Mouse (Mus musculus): ENCODE results near the gene Arhgef3. TPM values are rescaled to one million over a fixed set of nuclear protein-coding genes. Genes with fewer than 3 reads are reported as not detected.

Gene Arhgef3
- polyA plus RNA-seq (2012; rRNA removed): 15.2 and 17.3 TPM in 2 replicates

- Histone ChIP-seq H3K4me1 (ENCODE audit: control insufficient read depth, insufficient read depth, low read length) (peaks cover 15% of the 10 kb centered on the region), H3K4me3 (ENCODE audit: insufficient read depth, low read depth, low read length) (peak within 1 kb of the TSS; percentile 85), H3K27me3 (replicated peaks; ENCODE audit: control insufficient read depth, insufficient read depth, low read length) (no peaks in the 10 kb centered on the region), H3K27ac (ENCODE audit: insufficient read depth, low read depth, low read length) (peak within 1 kb of the TSS; percentile 62), H3K36me3 (ENCODE audit: control insufficient read depth, insufficient read depth, low read length) (no peaks in the 10 kb centered on the region)
- peak; percentile 29 for TF ChIP-seq POLR2A (IDR thresholded peaks at IDR 0.05; ENCODE audit: low read depth, low read length)
- no peak for TF ChIP-seq CTCF (conservative IDR thresholded peaks at IDR 0.05; ENCODE audit: insufficient read depth, insufficient read length, low read depth, low read length)
- peak; percentile 89 for DNase-seq
- WGBS: 2% methylated on average over 58 of the region's 58 CpGs
Measured at GRCm38 (mm10) chr14:27114362-27115274, at the start of gene Arhgef3. Arhgef3 (plus strand) TSS chr14:27114899.

GRCm38 (mm10) chr14:27066171-27066929 lies 48.3 kb upstream of the Arhgef3 start:
- WGBS: 52% methylated on average over 9 of the region's 9 CpGs
- DNase-seq: no peak
- H3K27me3 ChIP-seq (replicated peaks; ENCODE audit: control insufficient read depth, insufficient read depth, low read length): no peaks in the 10 kb centered on the region
- TF ChIP-seq CTCF (conservative IDR thresholded peaks at IDR 0.05; ENCODE audit: insufficient read depth, insufficient read length, low read depth, low read length) (no peak), POLR2A (IDR thresholded peaks at IDR 0.05; ENCODE audit: low read depth, low read length) (no peak)
- H3K36me3 ChIP-seq (ENCODE audit: control insufficient read depth, insufficient read depth, low read length): no peaks in the 10 kb centered on the region
- no peak overlapping the region for H3K27ac ChIP-seq (ENCODE audit: insufficient read depth, low read depth, low read length)
- peaks cover 19% of the 10 kb centered on the region for H3K4me1 ChIP-seq (ENCODE audit: control insufficient read depth, insufficient read depth, low read length)
- no peak overlapping the region for H3K4me3 ChIP-seq (ENCODE audit: insufficient read depth, low read depth, low read length)

GRCm38 (mm10) chr14:27067866-27068271 lies 46.8 kb upstream of the Arhgef3 start:
- Histone ChIP-seq H3K4me3 (ENCODE audit: insufficient read depth, low read depth, low read length) (no peak overlapping the region), H3K27me3 (replicated peaks; ENCODE audit: control insufficient read depth, insufficient read depth, low read length) (no peaks in the 10 kb centered on the region), H3K4me1 (ENCODE audit: control insufficient read depth, insufficient read depth, low read length) (peaks cover 26% of the 10 kb centered on the region), H3K27ac (ENCODE audit: insufficient read depth, low read depth, low read length) (no peak overlapping the region), H3K36me3 (ENCODE audit: control insufficient read depth, insufficient read depth, low read length) (no peaks in the 10 kb centered on the region)
- 62% methylated on average over 6 of the region's 6 CpGs for WGBS
- TF ChIP-seq CTCF (conservative IDR thresholded peaks at IDR 0.05; ENCODE audit: insufficient read depth, insufficient read length, low read depth, low read length) (no peak), POLR2A (IDR thresholded peaks at IDR 0.05; ENCODE audit: low read depth, low read length) (no peak)
- no peak for DNase-seq

- no peak for DNase-seq
- WGBS: 70% methylated on average over 8 of the region's 8 CpGs
- Histone ChIP-seq H3K4me1 (ENCODE audit: control insufficient read depth, insufficient read depth, low read length) (peaks cover 22% of the 10 kb centered on the region), H3K4me3 (ENCODE audit: insufficient read depth, low read depth, low read length) (no peak overlapping the region), H3K27ac (ENCODE audit: insufficient read depth, low read depth, low read length) (peak overlapping the region; percentile 5; the same call in 1 of the 2 replicates), H3K27me3 (replicated peaks; ENCODE audit: control insufficient read depth, insufficient read depth, low read length) (no peaks in the 10 kb centered on the region), H3K36me3 (ENCODE audit: control insufficient read depth, insufficient read depth, low read length) (no peaks in the 10 kb centered on the region)
- TF ChIP-seq POLR2A (IDR thresholded peaks at IDR 0.05; ENCODE audit: low read depth, low read length) (no peak), CTCF (conservative IDR thresholded peaks at IDR 0.05; ENCODE audit: insufficient read depth, insufficient read length, low read depth, low read length) (no peak)
Measured at GRCm38 (mm10) chr14:27069434-27070097, 45.1 kb upstream of the Arhgef3 start.

- Histone ChIP-seq H3K27me3 (replicated peaks; ENCODE audit: control insufficient read depth, insufficient read depth, low read length) (no peaks in the 10 kb centered on the region), H3K36me3 (ENCODE audit: control insufficient read depth, insufficient read depth, low read length) (no peaks in the 10 kb centered on the region), H3K4me3 (ENCODE audit: insufficient read depth, low read depth, low read length) (no peak overlapping the region), H3K27ac (ENCODE audit: insufficient read depth, low read depth, low read length) (peak overlapping the region; percentile 5; the same call in 1 of the 2 replicates), H3K4me1 (ENCODE audit: control insufficient read depth, insufficient read depth, low read length) (peaks cover 22% of the 10 kb centered on the region)
- 59% methylated on average over 3 of the region's 3 CpGs for WGBS
- TF ChIP-seq POLR2A (IDR thresholded peaks at IDR 0.05; ENCODE audit: low read depth, low read length) (no peak), CTCF (conservative IDR thresholded peaks at IDR 0.05; ENCODE audit: insufficient read depth, insufficient read length, low read depth, low read length) (no peak)
- no peak for DNase-seq
Measured at GRCm38 (mm10) chr14:27070128-27070527, 44.6 kb upstream of the Arhgef3 start.

- DNase-seq: peak; percentile 69
- TF ChIP-seq POLR2A (IDR thresholded peaks at IDR 0.05; ENCODE audit: low read depth, low read length) (no peak), CTCF (conservative IDR thresholded peaks at IDR 0.05; ENCODE audit: insufficient read depth, insufficient read length, low read depth, low read length) (no peak)
- H3K27ac ChIP-seq (ENCODE audit: insufficient read depth, low read depth, low read length): peak overlapping the region; percentile 31
- H3K36me3 ChIP-seq (ENCODE audit: control insufficient read depth, insufficient read depth, low read length): no peaks in the 10 kb centered on the region
- no peak overlapping the region for H3K4me3 ChIP-seq (ENCODE audit: insufficient read depth, low read depth, low read length)
- H3K4me1 ChIP-seq (ENCODE audit: control insufficient read depth, insufficient read depth, low read length): peaks cover 21% of the 10 kb centered on the region
- WGBS: 32% methylated on average over 9 of the region's 9 CpGs
- H3K27me3 ChIP-seq (replicated peaks; ENCODE audit: control insufficient read depth, insufficient read depth, low read length): no peaks in the 10 kb centered on the region
Measured at GRCm38 (mm10) chr14:27070758-27071157, 43.9 kb upstream of the Arhgef3 start.
